Mouse (Mus musculus) layer of hippocampus, postnatal 14 days (tissue): ENCODE measurements at regions not wholly inside any gene's neighbourhood (a gene's known extent, or its start where the extent isn't known, plus 50 kb on each side); places are given as distances from the start of the nearest gene placed in this dataset.

Source experiments
- DNase-seq, 2 experiments: peaks; one replicate each; pipeline ENCODE4 v3.0.0; 2021 to 2022; ENCODE audit warnings: low spot score in 2 of 2, mixed read lengths in 1 of 2

DNA sequence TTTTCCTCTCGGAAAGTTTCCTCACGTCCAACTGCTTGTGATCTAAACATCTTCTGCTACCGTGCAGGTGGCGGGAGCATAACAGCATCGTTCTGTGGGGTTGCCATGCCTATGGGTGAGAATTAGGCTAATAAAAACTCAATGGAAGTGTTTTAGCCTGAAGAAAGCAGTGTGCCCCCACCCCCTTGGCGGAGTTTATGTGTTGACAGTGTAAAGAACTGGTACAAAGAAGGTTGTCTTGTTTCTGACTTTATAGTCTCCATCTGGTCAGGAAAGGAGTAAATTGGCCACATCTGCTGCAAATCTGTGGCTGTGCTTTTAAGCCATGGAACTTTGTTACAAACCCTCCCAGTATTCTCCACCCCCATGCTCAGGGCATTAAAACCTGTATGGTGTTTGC is 1311.2 kb downstream of the Slc22a22 start:
- no peak for DNase-seq

- no peak for DNase-seq
These were observed 1318.7 kb downstream of the Slc22a22 start for GRCm38 (mm10) chr15:56158726-56159125.

GRCm38 (mm10) chr15:56139451-56139850 is 1338.0 kb downstream of the Slc22a22 start:
- no peak for DNase-seq

DNA sequence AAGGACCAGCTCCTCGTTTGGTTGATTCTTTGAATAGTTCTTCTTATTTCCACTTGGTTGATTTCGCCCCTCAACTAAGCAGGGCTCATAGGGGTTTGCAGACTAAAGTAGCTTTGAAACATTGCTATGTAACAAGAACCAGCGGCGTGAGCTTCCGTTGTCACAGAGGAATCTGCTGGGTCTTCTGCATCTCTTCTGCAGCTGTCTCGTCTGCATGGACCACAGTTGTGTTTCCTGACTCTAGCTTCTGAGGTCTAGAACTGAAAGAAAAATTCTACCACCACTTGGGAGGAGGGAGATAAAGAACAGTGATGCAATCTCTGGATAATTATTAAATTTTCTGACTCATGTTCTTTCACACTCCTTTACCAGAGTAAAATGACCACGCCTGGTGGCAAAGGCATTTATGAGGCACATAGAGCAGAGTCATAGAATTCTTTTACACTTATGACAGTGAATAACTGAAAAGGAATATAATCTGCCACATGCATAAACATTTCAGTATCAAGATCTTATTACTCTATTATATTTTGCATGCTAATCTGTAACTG is 1340.9 kb downstream of the Slc22a22 start:
- DNase-seq: no peak

DNA sequence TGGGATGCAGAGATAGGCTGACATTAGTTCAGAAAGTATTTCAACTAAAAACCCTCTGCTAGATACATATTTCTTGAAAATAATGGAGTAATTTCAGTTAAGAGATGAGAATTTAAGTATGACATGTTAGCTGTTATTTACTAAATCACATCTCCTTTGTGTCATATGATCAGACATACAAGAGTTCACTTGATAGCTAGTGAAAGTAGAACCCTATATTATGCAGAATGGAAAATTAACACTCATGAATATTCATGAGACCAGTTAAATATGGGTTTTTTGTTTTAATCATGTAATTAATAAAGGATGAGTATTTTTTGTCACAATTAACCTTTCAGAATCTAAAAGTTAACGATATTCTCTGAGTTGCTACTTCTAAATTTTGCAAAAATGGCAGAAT is 1349.4 kb downstream of the Slc22a22 start:
- DNase-seq: no peak

DNA sequence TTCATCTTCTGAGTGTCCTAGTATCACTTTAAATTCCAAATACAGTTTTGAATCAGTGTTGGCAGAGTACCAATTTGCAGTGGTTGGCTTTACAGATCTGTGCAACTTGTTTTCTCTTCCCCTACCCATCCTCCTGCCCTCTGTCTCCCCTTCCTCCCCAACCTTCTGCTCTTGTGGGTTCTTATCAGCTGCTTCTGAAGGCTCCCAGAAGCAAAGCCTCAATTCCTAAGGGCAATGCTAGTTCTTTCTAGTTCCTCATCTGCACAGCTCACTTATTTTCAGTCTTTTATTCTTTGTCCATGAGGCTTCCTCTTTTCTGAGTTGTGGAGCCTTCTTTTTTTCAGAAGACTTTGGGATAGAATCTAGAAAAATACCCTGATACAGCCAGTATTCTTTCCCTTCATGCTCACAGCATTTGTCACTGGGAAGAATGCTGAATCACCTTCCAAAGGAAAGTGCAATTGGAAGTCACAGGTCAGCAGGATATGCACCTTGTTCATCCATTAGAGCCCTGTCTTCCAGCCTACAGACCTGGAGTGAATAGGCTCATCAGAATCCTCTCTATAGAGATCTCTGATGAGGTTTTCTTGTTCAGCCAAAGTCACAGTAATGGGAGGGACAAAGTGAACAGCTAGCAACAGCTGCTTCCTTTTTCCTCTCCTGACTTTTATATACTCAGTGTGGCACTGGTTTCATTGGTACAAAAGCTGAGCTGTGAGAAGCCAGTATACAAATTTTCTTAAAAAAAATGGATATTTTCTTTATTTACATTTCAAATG is 1357.9 kb downstream of the Slc22a22 start:
- no peak for DNase-seq

GRCm38 (mm10) chr15:56108313-56108712 is 1369.1 kb downstream of the Slc22a22 start:
- peak in 1 of 2 experiments; percentile 10 for DNase-seq

DNA sequence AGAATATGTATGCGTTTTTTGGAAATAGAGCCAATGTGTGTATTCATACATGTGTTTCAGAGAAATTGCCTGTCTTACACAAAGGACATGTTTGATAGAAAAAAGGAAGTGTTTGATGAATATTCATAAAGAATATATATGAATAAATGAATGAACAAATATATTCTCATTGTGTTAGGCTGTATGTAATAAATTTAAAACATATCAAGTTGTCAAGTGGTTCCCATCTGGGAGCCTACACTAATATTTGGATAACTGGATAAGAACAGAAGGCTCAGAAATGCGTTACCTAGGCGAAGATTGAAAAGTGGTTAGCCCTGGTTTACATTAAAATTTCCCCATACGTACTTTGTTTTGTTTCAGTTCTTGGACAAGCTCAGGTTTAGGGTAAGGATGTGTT is 1369.7 kb downstream of the Slc22a22 start:
- no peak for DNase-seq

DNA sequence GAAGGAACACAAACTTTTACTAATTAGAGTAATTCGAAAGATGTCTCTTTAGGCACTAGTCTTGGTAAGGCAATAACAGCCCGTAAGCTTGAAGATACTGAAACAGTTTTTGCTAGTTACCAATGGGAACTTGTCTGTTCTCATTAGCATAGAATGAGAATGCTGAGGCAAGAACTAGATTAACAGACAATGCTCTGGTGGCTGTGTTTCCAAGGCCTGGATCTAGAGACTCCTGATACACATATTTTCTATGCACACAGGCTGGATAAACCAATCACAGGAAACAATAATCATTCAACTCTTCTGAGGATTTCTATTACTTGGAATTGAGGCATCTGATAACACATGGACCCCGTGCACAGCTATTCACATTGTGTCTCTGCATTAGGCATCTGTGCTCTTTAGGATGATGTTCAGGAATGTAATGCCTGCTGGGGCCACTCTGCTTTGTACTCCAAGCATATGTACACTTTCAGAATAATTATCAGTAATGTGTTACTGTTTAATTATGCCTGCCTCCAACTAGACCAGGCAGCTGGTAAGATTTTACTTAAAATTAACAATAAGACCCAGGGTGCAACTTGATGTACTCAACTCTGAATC is 1377.2 kb downstream of the Slc22a22 start:
- no peak for DNase-seq

GRCm38 (mm10) chr15:56077838-56078567 is 1399.4 kb downstream of the Slc22a22 start:
- DNase-seq: peak in 1 of 2 experiments; percentile 6

DNA sequence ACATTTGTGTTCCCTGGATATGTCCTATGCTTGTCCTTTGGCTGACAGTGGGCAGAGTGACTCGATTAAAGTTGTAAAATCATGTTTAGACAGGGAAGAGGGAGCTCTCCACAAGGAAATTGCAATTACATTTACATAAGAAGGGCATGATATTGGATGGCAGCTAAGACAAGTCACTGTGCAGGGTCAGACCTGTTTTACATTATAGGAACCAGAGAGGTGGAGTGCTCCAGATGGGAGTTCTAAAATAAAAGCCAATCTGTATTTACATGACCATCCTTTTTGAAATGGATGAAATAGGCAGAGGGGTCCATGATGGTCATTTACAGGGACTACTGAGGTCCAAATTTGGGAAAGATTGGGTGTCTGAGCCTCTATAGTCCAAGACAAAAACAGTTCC is 1400.3 kb downstream of the Slc22a22 start:
- no peak for DNase-seq

- no peak for DNase-seq
These were observed 1400.7 kb downstream of the Slc22a22 start for GRCm38 (mm10) chr15:56076680-56077079.

DNA sequence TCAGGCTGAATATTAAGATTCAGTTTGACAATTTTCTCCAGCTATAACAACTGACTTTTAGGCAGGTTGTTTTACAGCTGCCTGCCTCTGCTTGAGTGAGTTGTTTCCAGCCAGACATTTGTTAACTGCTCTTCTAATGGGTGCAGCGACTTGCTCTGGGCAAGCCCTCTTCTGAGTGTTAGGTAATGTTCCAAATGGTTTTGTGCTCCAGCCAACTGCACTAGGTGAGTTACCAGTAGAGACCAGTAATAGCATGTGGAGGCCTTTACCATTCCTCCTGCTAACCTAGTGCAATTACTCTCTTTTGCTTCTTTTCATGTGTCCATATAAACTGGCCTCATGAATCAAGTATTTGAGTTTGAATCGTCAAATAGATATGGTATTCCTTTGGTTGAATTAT is 1407.9 kb downstream of the Slc22a22 start:
- DNase-seq: no peak

GRCm38 (mm10) chr15:56067214-56067613 is 1410.2 kb downstream of the Slc22a22 start:
- DNase-seq: no peak

DNA sequence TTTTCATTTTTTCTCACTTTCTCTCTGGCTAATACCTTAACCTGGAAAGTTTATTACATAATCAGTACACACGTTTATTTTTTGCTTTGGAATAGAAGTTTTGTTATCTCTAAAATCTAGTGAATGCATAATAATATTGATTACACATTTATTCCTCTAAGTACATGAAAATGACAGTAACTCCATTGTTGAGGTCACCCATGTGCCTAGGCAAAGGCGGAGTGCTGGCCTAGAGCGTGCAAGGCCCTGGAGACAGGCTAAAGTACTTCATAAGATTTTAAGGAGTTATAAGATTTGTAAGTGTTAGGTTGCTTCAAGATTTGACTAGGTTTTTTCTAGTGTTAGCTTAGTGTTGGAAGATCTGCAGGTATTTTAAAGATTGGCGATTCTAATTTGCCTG is 1410.9 kb downstream of the Slc22a22 start:
- DNase-seq: no peak

GRCm38 (mm10) chr15:56065872-56066534 is 1411.4 kb downstream of the Slc22a22 start:
- DNase-seq: peak in 1 of 2 experiments; percentile 65

DNA sequence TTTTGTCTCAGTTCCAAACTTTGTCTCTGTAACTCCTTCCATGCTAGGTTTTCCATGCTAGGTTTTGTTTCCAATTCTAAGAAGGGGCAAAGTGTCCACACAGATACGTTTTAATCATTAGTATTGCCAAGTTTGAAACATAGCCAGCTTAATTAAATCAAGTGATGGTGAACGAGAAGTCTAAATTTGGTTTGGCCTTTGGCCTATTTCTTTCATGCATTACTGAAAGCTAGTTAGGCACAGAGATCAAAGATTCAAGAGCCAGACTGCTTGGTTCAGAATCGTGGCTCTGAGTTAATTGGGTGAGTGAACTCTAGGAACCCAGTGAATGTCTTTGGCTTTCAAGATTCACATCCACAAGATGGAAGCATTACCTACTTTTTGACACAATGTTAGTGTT is 1414.8 kb downstream of the Slc22a22 start:
- no peak for DNase-seq

DNA sequence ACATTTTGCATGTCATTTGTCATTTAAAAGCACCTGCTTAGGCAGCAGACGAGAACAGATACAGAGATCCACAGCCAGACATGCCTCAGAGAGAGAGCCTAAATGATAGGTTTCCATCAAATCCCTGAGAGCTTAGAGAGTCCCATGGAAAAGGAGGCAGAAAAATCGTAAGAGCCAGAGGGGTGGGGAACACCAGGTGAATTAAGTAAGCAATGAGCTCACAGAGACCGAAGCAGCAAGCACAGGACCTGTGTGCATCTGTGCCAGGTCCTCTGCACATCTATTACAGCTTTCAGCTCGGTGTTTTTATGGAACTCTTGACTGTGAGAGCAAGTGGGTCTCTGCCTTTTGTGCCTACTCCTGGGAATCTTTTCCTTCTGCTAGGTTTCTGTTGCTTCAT is 1416.1 kb downstream of the Slc22a22 start:
- DNase-seq: no peak

GRCm38 (mm10) chr15:56050716-56051115 is 1426.7 kb downstream of the Slc22a22 start:
- DNase-seq: no peak

- no peak for DNase-seq
These were observed 1429.6 kb downstream of the Slc22a22 start for GRCm38 (mm10) chr15:56047832-56048231.
